Mouse (Mus musculus) myocyte (in vitro differentiated cells): ENCODE measurements at regions not wholly inside any gene's neighbourhood (a gene's known extent, or its start where the extent isn't known, plus 50 kb on each side); places are given as distances from the start of the nearest gene placed in this dataset.

Experiments used
- MAX ChIP-seq: IDR thresholded peaks from one replicate; pipeline ENCODE4 v1.6.1; 2011; ENCODE audit warnings: low read depth, mild to moderate bottlenecking, control low read depth
- MYOD1 ChIP-seq, 3 experiments: IDR thresholded peaks; one replicate each; pipeline ENCODE4 v1.6.1; 2011; ENCODE audit warnings: control low read depth in 2 of 3, low read depth in 2 of 3, mild to moderate bottlenecking in 2 of 3, moderate library complexity in 1 of 3; ENCODE audit not compliant: insufficient read length in 2 of 3, control insufficient read depth in 1 of 3
- MYOG ChIP-seq, 3 experiments: IDR thresholded peaks; one replicate each; pipeline ENCODE4 v1.6.1; 2011; ENCODE audit warnings: control low read depth in 2 of 3, low read depth in 2 of 3, mild to moderate bottlenecking in 2 of 3; ENCODE audit not compliant: insufficient read length in 2 of 3, control insufficient read depth in 1 of 3, insufficient read depth in 1 of 3
- POLR2A ChIP-seq: IDR thresholded peaks from one replicate; pipeline ENCODE4 v1.6.1; 2011; ENCODE audit warnings: low read depth, mild to moderate bottlenecking, control low read depth, moderate library complexity; ENCODE audit not compliant: insufficient read length
- SRF ChIP-seq: IDR thresholded peaks from one replicate; pipeline ENCODE4 v1.6.1; 2011; ENCODE audit warnings: low read depth; ENCODE audit not compliant: control insufficient read depth, insufficient read length
- TCF12 ChIP-seq: IDR thresholded peaks from one replicate; pipeline ENCODE4 v1.6.1; 2011; ENCODE audit warnings: mild to moderate bottlenecking, control low read depth; ENCODE audit not compliant: poor library complexity, insufficient read depth, severe bottlenecking

DNA sequence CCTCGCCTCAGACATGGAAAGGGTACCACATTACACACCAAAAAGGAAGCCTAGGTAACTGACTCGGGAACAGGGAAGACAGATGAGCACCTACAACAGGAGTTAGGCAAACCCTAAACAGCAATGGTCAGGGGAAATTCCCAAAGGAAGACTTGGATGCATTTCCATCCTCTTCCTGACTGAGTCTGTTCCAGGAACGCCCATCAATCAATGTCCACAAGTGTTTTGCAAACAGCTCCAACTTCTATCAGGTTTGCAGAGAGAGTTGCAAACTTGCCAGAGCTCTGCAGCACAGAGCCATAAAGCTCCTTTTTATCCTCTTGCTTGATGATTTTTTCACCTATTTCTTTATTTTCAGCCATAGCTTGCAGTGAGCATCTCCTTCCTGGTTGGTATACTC is 464.9 kb upstream of the Jmjd1c start:
- TF ChIP-seq TCF12 (no peak), POLR2A (no peak), MAX (no peak), MYOD1 (IDR thresholded peaks at IDR 0.05; ENCODE audit: control insufficient read depth in 1 of 3, insufficient read length in 2 of 3, low read depth in 2 of 3) (no peak), SRF (no peak), MYOG (IDR thresholded peaks at IDR 0.05; ENCODE audit: control insufficient read depth in 1 of 3, insufficient read depth in 1 of 3, insufficient read length in 2 of 3, low read depth in 2 of 3) (no peak)
